Mouse (Mus musculus) retina, adult 2 months (tissue): ENCODE measurements around the gene Calhm3.
"Not testable (repeated sequence)": the region's sequence is repeated elsewhere in the genome, so short reads cannot be mapped to it uniquely, and the experiment has no call there.

ENCODE experiments used
- DNase-seq: peaks from one replicate; pipeline ENCODE4 v3.0.0-alpha.2; 2012; ENCODE audit warnings: low read depth, low spot score

Calhm3 gene

GRCm38 (mm10) chr19:47168223-47168622 lies 10.7 kb upstream of the Calhm3 start:
- no peak for DNase-seq

DNA sequence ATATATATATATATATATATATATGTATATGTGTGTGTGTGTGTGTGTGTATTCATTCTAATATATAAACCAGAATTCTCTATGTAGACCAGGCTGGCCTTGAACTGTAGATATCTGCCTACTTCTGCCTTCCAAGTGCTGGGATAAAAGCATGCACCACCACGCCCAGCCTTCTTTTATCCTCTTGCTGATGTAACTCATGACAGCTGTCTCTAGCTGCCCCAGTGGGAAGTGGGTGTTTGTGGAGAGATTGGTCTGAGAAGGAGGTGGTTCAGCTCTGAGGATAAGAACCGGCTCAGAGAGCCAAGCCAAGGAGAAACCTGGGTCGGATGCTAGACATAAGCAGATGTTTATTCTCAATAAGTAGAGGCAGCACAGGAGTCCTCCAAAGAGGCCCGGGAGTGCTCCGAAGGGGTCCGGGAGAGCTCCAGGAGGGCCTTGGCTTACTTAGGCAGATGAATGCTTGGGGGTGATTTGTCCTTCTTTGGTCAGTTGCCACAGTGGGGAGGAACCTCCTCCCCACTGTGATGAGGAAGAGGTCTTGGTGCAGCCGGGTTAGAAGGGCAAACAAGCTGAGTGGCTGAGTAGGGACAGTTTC lies 10.2 kb upstream of the Calhm3 start:
- no peak for DNase-seq

- DNase-seq, result no peak
Measured at GRCm38 (mm10) chr19:47166758-47167157, 9.2 kb upstream of the Calhm3 start.

- DNase-seq, result no peak
Measured at GRCm38 (mm10) chr19:47163176-47163744, 5.7 kb upstream of the Calhm3 start.

- no peak for DNase-seq
Measured at GRCm38 (mm10) chr19:47161669-47162068, 4.1 kb upstream of the Calhm3 start.

DNA sequence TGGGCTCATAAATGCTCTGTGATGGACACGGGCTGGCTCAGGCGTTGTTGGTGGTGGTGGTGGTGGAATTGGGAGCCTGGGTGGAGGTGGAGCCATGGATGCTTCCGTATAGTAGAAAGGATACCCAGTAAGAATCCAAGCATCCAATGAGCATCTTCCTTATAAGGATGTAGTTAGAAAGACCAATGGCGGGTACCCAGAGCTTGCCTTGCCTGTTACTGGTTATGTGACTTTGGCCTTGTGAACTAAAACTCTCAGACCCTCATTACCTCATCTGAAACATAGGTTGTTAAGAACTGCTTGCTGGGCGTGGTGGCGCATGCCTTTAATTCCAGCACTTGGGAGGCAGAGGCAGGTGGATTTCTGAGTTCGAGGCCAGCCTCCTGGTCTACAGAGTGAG lies 3.8 kb downstream of the Calhm3 start:
- no peak for DNase-seq

GRCm38 (mm10) chr19:47152062-47152369 lies 5.5 kb downstream of the Calhm3 start:
- no peak for DNase-seq

DNA sequence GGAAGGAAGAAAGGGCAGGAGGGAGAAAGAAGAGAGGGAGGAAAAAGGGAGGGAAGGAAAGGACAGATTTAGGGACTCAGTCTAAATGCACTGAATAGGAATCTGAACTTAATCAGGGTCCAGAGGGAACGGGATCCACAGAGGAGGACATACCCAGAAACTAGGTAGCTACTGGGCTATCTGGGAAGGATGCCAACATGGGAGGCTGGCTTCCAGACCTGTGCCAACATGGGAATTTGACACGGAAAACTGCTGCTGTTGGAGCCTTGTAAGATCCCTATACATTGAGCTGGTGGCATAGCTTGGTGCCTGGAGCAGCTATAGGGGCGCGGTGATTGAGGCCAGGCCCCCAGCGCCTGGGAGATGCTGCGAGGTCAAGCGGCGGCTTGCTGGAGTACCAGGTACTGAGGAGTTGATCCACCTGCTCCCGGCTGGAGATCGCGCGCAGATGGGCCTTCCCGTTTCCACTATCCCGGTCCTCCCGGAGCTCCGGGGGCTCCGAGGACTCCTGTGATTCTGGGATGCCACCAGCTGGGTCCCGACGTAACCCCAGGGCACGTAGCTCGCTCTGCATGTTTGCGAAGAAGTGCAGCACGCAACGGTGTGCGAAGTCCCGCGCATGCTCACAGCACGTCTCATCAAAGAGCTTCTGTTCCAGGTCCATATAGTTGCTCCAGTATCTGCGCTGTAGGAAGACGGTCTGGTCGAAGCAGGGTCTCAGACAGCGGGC lies 6.1 kb downstream of the Calhm3 start:
- no peak for DNase-seq

DNA sequence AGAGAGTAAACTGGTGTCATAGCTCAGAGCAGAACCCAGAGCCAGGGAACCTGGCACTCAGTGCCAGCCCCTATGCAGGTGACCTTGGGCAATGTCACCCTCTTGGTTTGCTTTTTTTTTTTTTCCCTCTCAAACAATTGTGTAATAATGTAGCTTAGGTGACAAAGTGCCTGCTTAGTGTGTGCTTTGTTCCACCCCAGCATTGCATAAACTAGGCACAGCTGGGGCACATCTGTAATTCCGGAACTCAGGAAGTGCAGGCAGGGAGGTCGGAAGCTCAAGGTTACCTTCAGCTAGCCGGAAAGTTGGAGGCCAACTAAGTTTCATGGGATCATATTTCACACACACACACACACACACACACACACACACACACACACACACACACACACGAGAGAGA lies 7.7 kb downstream of the Calhm3 start:
- DNase-seq, result no peak

GRCm38 (mm10) chr19:47148267-47148847 lies 9.2 kb downstream of the Calhm3 start:
- no peak for DNase-seq

- DNase-seq, result no peak
Measured at GRCm38 (mm10) chr19:47144154-47144553, 13.4 kb downstream of the Calhm3 start, which contains the start of gene Calhm1. TSS of gene Calhm1 (minus strand) at chr19:47144254.

GRCm38 (mm10) chr19:47142438-47142837 lies 15.1 kb downstream of the Calhm3 start:
- no peak for DNase-seq

DNA sequence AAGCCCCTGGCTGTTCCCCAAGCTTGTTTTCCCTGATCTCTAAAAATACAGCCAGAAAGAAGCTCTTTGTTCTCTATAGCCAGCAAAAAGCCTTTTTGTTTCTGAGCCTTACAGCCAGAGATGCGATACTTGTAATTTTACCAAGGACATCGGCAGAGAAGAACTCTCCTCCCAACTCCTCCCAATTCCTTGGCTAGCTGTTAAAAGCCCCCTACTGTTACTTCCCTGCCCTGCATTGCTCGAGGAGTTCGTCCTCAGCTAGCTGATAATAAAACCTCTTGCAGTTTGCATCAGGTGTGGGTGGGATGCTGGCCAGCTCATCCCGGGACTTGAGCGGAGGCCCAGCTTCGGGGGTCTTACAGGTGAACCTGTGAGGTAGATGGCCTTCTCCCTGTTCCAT lies 18.0 kb downstream of the Calhm3 start:
- not testable (repeated sequence) for DNase-seq

DNA sequence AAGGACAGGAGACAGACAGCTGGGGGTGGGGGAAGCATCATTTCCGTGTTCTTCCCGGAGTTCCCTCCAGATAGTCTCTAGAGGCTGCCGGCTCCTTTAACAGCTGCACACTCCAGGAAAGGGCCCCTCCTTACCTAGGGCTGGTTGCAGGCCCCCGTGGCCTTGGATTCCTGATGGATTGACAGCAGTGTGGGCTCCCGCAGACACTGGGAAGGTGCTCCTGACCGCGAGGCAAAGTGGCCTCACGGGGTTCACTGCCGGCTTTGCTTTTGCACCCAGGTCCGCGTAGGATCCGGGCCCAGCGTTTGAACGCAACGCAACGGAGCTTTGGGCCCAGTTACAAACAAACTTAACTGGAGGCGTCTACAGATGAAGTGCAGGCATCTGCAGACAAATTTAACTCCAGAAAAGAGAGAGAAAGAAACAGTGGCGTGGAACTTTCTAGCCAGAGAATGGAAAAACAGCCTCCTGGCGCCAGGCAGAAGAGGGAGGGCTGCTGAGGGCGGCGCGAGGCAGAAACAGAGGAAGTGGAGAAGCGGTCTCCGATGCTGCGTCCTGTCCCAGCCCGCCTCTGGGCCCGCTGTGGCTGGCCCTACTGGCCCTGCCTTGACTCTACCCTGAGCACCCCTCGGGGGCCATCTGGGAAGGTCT lies 19.7 kb downstream of the Calhm3 start, which contains the start of gene Calhm2:
TSS of gene Calhm2 (minus strand) at position 524 of the 651 bp plus-strand sequence.
- DNase-seq, result no peak

- DNase-seq, result no peak
Measured at GRCm38 (mm10) chr19:47137051-47137581, 20.4 kb downstream of the Calhm3 start.

GRCm38 (mm10) chr19:47136170-47136569 lies 21.4 kb downstream of the Calhm3 start:
- no peak for DNase-seq

DNA sequence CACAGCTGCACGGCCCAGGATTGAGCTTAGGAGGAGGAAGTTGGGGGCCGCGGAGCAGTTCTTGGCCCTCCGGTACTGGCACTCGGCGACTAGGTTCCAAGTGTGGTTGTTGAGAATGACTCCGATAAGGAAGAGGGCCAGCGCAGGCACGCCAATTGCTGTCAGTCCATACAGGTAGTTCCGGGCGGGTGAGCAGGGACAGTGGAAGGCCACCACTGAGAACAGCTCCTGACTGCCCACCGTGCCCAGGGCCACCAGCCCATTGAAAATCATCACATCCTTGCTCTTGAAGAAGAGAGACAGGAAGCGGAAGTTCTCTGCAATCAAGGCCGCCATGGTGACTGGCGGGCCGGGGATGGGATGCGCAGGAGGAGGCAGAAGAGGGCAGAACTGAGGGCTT lies 22.0 kb downstream of the Calhm3 start:
- DNase-seq, result no peak

DNA sequence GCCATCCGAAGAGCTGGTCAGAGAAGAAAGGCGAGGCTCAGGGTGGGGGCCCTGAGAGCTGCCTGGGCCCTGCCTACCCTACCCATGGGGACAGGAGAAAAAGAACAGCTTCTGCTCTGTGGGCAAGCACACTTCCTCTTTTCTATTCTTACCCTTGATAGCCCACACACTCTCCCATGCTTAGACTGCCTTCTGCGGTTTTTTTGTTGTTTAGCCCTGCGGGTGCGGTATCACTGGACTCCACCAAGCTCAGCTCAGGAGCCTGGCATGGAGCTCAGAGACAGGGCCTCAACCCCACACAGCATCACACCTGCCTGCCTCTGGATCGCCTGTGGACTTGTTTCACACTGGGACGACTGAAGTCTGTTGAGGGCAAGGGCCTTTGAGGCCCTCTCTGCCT lies 24.4 kb downstream of the Calhm3 start:
- DNase-seq, result no peak

GRCm38 (mm10) chr19:47130551-47131125 lies 26.9 kb downstream of the Calhm3 start:
- DNase-seq, result no peak

- no peak for DNase-seq
Measured at GRCm38 (mm10) chr19:47128835-47129234, 28.7 kb downstream of the Calhm3 start.

- DNase-seq, result no peak
Measured at GRCm38 (mm10) chr19:47128164-47128563, 29.4 kb downstream of the Calhm3 start.

DNA sequence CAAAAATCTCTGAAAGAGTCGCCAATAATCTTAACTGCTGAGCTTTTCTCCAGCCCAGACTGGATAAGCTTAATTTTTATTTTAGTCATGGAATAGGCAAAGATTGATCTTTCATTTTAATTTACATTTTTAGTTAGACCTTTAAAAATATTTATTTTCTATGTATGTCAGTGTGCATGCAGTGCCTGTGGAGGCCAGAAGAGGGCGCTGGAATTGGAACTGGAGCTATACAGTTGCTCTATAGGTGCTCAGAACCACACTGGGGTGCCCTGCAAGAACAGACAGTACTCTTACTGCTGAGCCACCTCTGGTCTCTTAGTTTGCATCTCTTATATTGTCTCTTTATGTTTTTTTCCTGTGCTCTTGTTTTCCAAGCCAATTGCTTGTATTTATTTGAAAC lies 34.8 kb downstream of the Calhm3 start:
- no peak for DNase-seq
